Mouse (Mus musculus): ENCODE measurements around the gene Bcl2. TPM values are rescaled to one million over a fixed set of nuclear protein-coding genes. Genes with fewer than 3 reads are reported as not detected.

The Bcl2 gene
- polyA plus RNA-seq (2015; fragmentation: Nextera tagmentation; extraction: Ambion mirVana) = 15.9 and 18.4 TPM in 2 replicates

GRCm38 (mm10) chr1:106713621-106714529 lies at the start of gene Bcl2:
Bcl2 (minus strand) TSS chr1:106714274.
- peak within 1 kb of the TSS; percentile 99 for H3K4me2 ChIP-seq
- no peaks in the 10 kb centered on the region for H3K9me3 ChIP-seq
- H3K9ac ChIP-seq = peak within 1 kb of the TSS; percentile 97
- H3K4me3 ChIP-seq = peak within 1 kb of the TSS; percentile 70
- WGBS = under 1% methylated on average over 74 of the region's 95 CpGs
- H3K4me1 ChIP-seq (replicated peaks) = peaks cover 31% of the 10 kb centered on the region
- peak within 1 kb of the TSS; percentile 97 for H3K27ac ChIP-seq (replicated peaks)
- no peaks in the 10 kb centered on the region for H3K36me3 ChIP-seq
- peak; percentile 88 for ATAC-seq (ENCODE audit: low FRiP score, low read depth)
- H3K27me3 ChIP-seq = 0 out of 2 replicates have a peak, but pooled peaks cover 3% of the 10 kb centered on the region

GRCm38 (mm10) chr1:106760750-106761149 lies 46.7 kb upstream of the Bcl2 start:
- peaks cover 17% of the 10 kb centered on the region for H3K4me1 ChIP-seq (replicated peaks)
- ATAC-seq (ENCODE audit: low FRiP score, low read depth) = no peak
- H3K9me3 ChIP-seq = no peaks in the 10 kb centered on the region
- 0 out of 2 replicates have a peak overlapping the region, but pooled peaks have one; percentile 59 for H3K4me3 ChIP-seq
- peak overlapping the region; percentile 85 for H3K4me2 ChIP-seq
- 86% methylated on average over 3 of the region's 3 CpGs for WGBS
- H3K9ac ChIP-seq = no peak overlapping the region
- H3K27me3 ChIP-seq = no peaks in the 10 kb centered on the region
- H3K27ac ChIP-seq (replicated peaks) = 0 out of 2 replicates have a peak overlapping the region, but pooled peaks have one; percentile 89
- peaks cover under 1% of the 10 kb centered on the region; the same call in 1 of the 2 replicates for H3K36me3 ChIP-seq

GRCm38 (mm10) chr1:106759572-106760435 lies 45.7 kb upstream of the Bcl2 start, which contains the start of gene Kdsr:
Kdsr (minus strand) TSS chr1:106759727.
- Histone ChIP-seq H3K4me3 (peak within 1 kb of the TSS; percentile 59), H3K9ac (peak within 1 kb of the TSS; percentile 55), H3K36me3 (no peaks in the 10 kb centered on the region; the same call in 1 of the 2 replicates), H3K9me3 (no peaks in the 10 kb centered on the region), H3K27ac (replicated peaks) (peak within 1 kb of the TSS; percentile 89), H3K27me3 (no peaks in the 10 kb centered on the region), H3K4me2 (peak within 1 kb of the TSS; percentile 85), H3K4me1 (replicated peaks) (peaks cover 17% of the 10 kb centered on the region)
- 2% methylated on average over 51 of the region's 51 CpGs for WGBS
- ATAC-seq (ENCODE audit: low FRiP score, low read depth) = peak; percentile 99

GRCm38 (mm10) chr1:106758734-106759571 lies 44.9 kb upstream of the Bcl2 start:
- peak overlapping the region; percentile 55 for H3K9ac ChIP-seq
- peaks cover 17% of the 10 kb centered on the region for H3K4me1 ChIP-seq (replicated peaks)
- no peaks in the 10 kb centered on the region for H3K27me3 ChIP-seq
- H3K9me3 ChIP-seq = no peaks in the 10 kb centered on the region
- peak overlapping the region; percentile 59 for H3K4me3 ChIP-seq
- peak overlapping the region; percentile 85 for H3K4me2 ChIP-seq
- WGBS = 5% methylated on average over 34 of the region's 34 CpGs
- peak overlapping the region; percentile 64 for H3K27ac ChIP-seq (replicated peaks)
- ATAC-seq (ENCODE audit: low FRiP score, low read depth) = peak; percentile 33
- H3K36me3 ChIP-seq = no peaks in the 10 kb centered on the region; the same call in 1 of the 2 replicates

- no peak overlapping the region for H3K27ac ChIP-seq (replicated peaks)
- no peak for ATAC-seq (ENCODE audit: low FRiP score, low read depth)
- no peaks in the 10 kb centered on the region for H3K27me3 ChIP-seq
- 90% methylated on average over 4 of the region's 4 CpGs for WGBS
- H3K9me3 ChIP-seq = no peaks in the 10 kb centered on the region
- peaks cover 4% of the 10 kb centered on the region; the same call in 1 of the 2 replicates for H3K36me3 ChIP-seq
- H3K4me3 ChIP-seq = no peak overlapping the region
- H3K9ac ChIP-seq = no peak overlapping the region
- no peak overlapping the region for H3K4me2 ChIP-seq
- H3K4me1 ChIP-seq (replicated peaks) = peaks cover 17% of the 10 kb centered on the region
Measured at GRCm38 (mm10) chr1:106756633-106757032, 42.6 kb upstream of the Bcl2 start.

GRCm38 (mm10) chr1:106752013-106752412 lies 37.9 kb upstream of the Bcl2 start:
- Histone ChIP-seq H3K9me3 (no peaks in the 10 kb centered on the region), H3K4me2 (no peak overlapping the region), H3K27ac (replicated peaks) (no peak overlapping the region), H3K4me1 (replicated peaks) (no peaks in the 10 kb centered on the region), H3K4me3 (no peak overlapping the region), H3K9ac (no peak overlapping the region), H3K36me3 (peaks cover 13% of the 10 kb centered on the region), H3K27me3 (no peaks in the 10 kb centered on the region)
- no peak for ATAC-seq (ENCODE audit: low FRiP score, low read depth)
- 94% methylated on average over 5 of the region's 5 CpGs for WGBS

- H3K27ac ChIP-seq (replicated peaks) = no peak overlapping the region
- H3K4me3 ChIP-seq = no peak overlapping the region
- no peak for ATAC-seq (ENCODE audit: low FRiP score, low read depth)
- no peaks in the 10 kb centered on the region for H3K27me3 ChIP-seq
- WGBS = 81% methylated on average over 1 of the region's 1 CpGs
- H3K9ac ChIP-seq = no peak overlapping the region
- peaks cover 25% of the 10 kb centered on the region for H3K36me3 ChIP-seq
- H3K4me2 ChIP-seq = no peak overlapping the region
- H3K9me3 ChIP-seq = no peaks in the 10 kb centered on the region
- no peaks in the 10 kb centered on the region for H3K4me1 ChIP-seq (replicated peaks)
Measured at GRCm38 (mm10) chr1:106750656-106751055, 36.6 kb upstream of the Bcl2 start.

GRCm38 (mm10) chr1:106748555-106749315 lies 34.7 kb upstream of the Bcl2 start:
- no peak overlapping the region for H3K4me2 ChIP-seq
- H3K4me3 ChIP-seq = no peak overlapping the region
- no peaks in the 10 kb centered on the region for H3K4me1 ChIP-seq (replicated peaks)
- no peak overlapping the region for H3K9ac ChIP-seq
- peaks cover 30% of the 10 kb centered on the region for H3K36me3 ChIP-seq
- 95% methylated on average over 6 of the region's 6 CpGs for WGBS
- no peak for ATAC-seq (ENCODE audit: low FRiP score, low read depth)
- H3K9me3 ChIP-seq = no peaks in the 10 kb centered on the region
- H3K27me3 ChIP-seq = no peaks in the 10 kb centered on the region
- no peak overlapping the region for H3K27ac ChIP-seq (replicated peaks)

- no peak for ATAC-seq (ENCODE audit: low FRiP score, low read depth)
- no peak overlapping the region for H3K9ac ChIP-seq
- no peaks in the 10 kb centered on the region for H3K4me1 ChIP-seq (replicated peaks)
- H3K27me3 ChIP-seq = no peaks in the 10 kb centered on the region
- H3K4me3 ChIP-seq = no peak overlapping the region
- 93% methylated on average over 6 of the region's 6 CpGs for WGBS
- no peak overlapping the region for H3K27ac ChIP-seq (replicated peaks)
- no peak overlapping the region for H3K4me2 ChIP-seq
- peaks cover 46% of the 10 kb centered on the region for H3K36me3 ChIP-seq
- H3K9me3 ChIP-seq = no peaks in the 10 kb centered on the region
Measured at GRCm38 (mm10) chr1:106742980-106743379, 28.9 kb upstream of the Bcl2 start.

- 96% methylated on average over 4 of the region's 4 CpGs for WGBS
- peaks cover 27% of the 10 kb centered on the region for H3K36me3 ChIP-seq
- ATAC-seq (ENCODE audit: low FRiP score, low read depth) = no peak
- H3K9ac ChIP-seq = no peak overlapping the region
- H3K9me3 ChIP-seq = no peaks in the 10 kb centered on the region
- no peak overlapping the region for H3K27ac ChIP-seq (replicated peaks)
- no peak overlapping the region for H3K4me3 ChIP-seq
- H3K4me2 ChIP-seq = no peak overlapping the region
- no peaks in the 10 kb centered on the region for H3K27me3 ChIP-seq
- H3K4me1 ChIP-seq (replicated peaks) = no peaks in the 10 kb centered on the region
Measured at GRCm38 (mm10) chr1:106740735-106741134, 26.7 kb upstream of the Bcl2 start.

All from hindbrain, embryonic 15.5 days (tissue).